Mouse (Mus musculus): Measurements from ENCODE around the gene Olfr463.
"Not testable (repeated sequence)": the region's sequence is repeated elsewhere in the genome, so short reads cannot be mapped to it uniquely, and the experiment has no call there.

Olfr463 gene

DNA sequence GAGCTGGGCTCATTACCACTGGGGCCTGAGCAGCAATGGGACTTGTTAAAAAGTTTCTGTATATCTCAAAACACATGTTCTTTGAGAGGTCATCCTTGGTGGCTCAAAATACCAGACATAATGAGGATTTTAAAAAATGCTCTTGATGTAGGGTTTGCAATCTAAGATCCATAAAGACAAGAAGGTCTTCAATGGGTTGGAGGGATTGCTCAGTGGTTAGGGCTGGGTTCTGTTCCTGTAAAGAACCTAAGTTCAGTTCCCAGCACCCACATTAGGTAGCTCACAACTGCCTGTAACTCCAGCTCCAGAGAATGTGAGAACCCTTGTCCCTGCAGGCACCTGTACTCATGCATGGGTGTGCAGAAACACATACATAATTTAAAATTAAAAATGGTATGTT, at the start of gene Olfr463:
Olfr463 (minus strand) TSS at position 101 of the 400 bp plus-strand sequence.
- DNase-seq, result no peak

DNA sequence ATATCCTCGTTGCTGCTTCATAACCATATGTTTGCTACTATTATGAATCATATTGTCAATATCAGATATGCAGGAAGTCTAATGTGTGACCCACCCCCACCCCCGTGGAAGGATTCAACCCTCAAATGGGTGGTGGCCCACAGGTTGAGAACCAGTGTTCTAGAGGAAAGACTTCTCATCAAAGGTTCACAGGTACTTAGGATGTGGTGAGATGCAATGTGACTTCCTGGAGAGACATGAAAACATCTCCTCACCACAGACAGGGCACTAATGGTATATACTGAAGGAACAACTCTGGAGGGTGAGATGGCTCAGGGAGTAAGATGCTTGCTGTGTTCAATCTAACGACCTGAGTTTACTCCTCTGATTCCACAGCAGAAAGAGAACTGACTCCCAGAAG, 38.3 kb upstream of the Olfr463 start:
- no peak for DNase-seq

- no peak for DNase-seq
Measured at GRCm38 (mm10) chr11:87933731-87934130, 36.5 kb upstream of the Olfr463 start.

DNA sequence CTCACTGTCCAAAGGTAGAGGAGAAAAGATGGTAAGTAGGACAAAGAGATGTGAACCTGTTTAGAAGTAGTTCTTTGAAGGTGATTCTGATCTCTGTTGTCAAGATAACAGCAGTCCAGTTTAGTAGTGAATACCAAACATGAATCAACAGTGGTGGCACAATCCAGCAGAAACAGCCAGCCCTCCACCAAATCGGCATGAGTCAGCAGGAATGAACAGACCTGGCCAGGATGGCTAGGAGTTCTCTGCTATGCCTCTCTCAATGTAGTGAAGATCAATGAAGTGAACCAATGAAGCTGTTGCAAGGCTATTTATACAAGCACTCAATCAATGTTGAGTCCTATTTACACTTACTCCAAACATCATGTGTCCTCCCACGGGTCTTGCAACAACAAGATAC, 33.2 kb upstream of the Olfr463 start:
- DNase-seq, result no peak

DNA sequence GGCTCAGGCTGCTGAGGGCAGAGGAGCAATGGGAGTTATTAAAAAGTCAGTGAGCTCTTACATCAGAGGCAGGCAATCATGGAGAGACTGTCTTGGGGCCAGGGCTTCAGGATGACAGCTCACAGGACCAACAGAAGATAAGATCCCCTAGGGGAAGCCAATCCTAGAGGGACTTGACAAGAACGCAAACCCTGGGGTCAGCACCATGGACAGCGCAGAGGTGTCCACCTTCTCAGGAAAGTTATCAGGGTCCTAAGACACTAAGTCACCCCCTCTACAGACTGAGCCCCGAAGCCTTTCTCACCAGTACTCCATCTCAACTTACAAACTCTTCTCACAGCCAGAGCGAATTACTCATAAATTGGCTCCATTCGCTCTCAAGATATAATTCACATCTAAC, 23.8 kb upstream of the Olfr463 start, which contains the start of gene Olfr464:
Olfr464 (minus strand) TSS at position 2 of the 400 bp plus-strand sequence.
- no peak for DNase-seq

GRCm38 (mm10) chr11:87920301-87920700, 23.1 kb upstream of the Olfr463 start:
- no peak for DNase-seq

DNA sequence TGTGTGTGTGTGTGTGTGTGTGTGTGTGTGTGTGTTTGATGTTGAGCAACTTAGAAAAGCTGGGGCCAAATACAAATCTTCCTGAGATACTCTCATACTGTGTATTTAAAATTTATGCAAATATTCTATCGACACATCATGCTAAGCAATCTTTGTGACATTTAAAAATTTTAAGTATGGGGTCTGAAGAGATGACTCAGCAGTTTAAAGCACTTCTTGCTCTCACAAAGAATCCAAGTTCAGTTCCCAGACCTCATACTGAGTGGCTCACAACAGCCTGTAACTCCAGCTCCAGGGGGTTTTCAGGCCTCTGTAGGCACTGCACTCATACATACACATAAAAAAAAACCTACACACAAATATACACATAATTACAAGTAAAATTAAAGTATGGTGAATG, 18.8 kb upstream of the Olfr463 start:
- DNase-seq, result no peak

GRCm38 (mm10) chr11:87904331-87904730, 7.1 kb upstream of the Olfr463 start:
- DNase-seq, result no peak

- no peak for DNase-seq
Measured at GRCm38 (mm10) chr11:87892168-87892567, 5.0 kb downstream of the Olfr463 start, which contains the start of gene Olfr462. TSS of gene Olfr462 (minus strand) at chr11:87892268.

- no peak for DNase-seq
Measured at GRCm38 (mm10) chr11:87884856-87885255, 12.3 kb downstream of the Olfr463 start.

- DNase-seq, result no peak
Measured at GRCm38 (mm10) chr11:87883493-87883892, 13.7 kb downstream of the Olfr463 start.

DNA sequence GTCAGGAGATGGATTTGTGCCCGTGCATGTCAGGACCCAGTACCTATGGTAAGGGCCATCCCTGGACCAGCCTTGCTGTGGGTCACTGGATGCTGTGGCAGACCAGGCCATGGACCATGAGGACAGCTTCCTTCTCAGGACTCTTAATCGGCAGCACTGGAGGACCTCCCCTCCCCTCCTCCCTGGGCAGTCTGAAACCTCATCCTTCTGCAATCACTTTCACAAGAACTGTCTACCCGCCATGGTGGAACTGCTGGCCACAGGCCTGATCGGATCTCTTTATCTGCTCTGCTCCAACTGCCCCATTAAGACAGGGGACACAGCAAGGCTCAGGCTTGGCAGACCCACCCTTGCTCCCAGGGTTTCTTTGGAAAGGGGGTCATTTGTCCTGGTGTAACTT, 15.5 kb downstream of the Olfr463 start:
- DNase-seq, result no peak

DNA sequence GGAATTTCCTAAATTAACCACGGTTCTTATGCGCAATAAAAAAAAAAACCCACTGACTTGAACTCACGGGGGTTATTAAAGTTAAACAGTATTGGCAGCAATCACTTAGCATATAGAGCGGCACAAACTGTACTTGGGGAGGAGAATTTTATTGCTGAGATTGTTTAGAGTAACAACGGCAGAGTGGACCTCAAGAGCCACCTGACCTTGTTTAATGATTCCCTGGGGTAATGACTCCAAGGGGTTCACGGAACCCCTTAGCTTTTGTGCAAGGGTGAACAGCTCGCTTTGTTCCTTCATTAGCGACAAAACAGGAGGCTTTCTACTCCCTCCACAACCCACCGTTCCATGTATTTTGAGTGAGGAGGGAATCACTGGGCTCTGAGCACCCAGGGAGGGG, 17.4 kb downstream of the Olfr463 start:
- no peak for DNase-seq

DNA sequence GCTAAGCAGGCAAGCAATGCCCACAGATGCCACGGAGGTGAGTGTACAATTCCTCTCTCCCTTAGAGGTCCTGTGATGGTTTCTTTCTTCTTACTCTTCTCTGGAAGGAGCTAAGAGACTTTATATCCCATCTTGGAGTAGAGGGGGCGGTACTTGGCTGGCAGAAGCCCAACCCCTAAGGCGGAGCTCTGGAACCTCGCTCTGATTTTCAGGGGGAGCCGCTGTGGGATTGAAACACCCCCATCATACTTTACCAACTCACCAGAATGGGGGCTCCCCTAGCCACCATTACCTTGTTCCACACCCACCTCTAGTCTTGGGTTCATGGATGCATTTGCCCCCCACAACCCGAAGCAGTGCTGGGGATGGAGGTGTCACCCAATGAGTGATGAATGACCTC, 21.8 kb downstream of the Olfr463 start, which contains the start of gene Epx:
Epx (minus strand) TSS at position 101 of the 400 bp plus-strand sequence.
- no peak for DNase-seq

DNA sequence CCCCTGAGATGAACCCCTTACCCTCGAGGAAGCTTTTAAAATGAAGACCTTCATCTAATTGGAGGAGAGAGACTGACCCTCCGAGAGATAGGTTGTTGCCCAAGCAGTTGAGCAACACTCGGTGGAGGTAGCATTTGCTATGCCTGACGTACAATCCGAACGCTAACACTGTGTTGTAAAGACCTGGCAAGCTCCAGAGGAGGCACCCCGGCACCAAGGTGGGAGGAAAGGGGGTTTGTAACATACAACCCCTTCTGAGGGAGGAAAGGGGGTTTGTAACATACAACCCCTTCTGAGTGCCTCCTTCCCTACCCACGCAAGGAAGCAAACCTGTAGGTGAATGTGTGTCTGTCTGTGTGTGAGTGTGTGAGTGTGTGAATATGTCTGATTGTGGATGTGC, 25.4 kb downstream of the Olfr463 start:
- no peak for DNase-seq

DNA sequence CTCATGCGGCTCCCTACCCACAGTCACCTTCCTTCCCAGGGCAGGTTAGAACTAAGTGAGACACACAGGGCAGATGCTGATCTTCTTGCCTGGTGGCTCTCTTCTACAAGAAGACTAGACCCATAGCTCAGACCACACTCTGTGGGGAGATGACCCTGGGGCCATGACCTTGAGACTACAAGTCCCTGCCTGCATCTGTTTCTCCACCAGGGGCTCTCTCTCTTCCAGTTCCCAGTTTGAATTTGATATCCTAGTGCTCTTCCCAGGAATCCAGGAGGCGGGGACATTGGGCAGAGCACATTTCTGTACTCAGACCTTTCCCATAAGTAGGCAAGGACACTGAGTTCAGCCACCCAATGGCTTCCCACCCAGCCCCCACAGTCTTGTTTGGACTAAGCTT, 27.1 kb downstream of the Olfr463 start:
- no peak for DNase-seq

DNA sequence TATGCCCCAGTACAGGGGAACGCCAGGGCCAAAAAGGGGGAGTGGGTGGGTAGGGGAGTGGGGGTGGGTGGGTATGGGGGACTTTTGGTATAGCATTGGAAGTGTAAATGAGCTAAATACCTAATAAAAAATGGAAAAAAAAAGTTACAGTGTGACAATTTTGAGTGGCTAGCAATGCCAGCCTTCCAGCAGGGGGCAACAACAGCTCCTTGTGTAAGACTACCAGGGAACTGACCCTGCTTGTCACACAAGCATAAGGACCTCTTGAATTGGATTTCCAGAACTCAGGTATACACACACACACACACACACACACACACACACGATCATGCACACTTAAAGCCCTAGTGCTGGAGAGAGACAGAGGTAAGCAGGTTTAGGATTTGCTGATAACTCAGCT, 30.3 kb downstream of the Olfr463 start:
- DNase-seq, result not testable (repeated sequence)

DNA sequence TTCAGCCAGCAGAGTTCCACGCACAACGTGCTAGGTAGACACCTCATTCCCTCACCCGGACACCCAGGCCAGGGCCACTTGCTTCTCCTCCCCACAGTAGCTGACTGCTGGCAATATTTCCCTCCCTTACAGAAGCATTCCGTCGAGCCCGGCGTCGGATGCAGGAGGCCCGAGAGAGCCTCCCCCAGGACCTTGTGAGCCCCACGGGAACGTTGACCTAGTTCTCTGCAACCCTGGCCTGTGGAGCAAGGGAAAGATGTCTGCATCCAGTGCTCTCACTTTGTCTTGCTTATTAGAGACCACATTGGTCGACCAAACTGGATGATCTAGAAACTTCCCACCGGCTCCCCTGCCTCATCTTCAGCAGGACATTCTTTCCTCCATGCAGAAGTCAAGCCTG, 34.4 kb downstream of the Olfr463 start:
- DNase-seq, result no peak

DNA sequence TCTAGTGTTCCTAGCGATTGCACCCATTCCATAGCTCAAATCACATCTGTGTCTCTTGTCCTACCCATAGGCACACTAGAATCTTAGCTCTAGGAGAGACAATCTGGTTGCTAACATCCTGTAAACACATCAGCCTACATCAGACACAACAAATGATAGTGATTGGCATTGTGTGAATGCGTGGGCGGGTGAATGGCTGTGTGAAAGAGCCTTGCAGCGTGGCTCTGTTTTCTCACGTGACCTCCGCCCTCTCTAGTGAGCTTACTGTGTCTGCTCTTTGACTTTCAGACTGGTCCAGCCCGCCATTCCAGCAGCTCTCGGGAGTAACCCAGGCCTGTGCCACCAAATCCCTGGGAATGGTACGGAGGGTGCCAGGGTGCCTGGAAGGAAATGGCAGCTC, 36.8 kb downstream of the Olfr463 start:
- DNase-seq, result no peak

- DNase-seq, result no peak
Measured at GRCm38 (mm10) chr11:87859273-87859672, 37.9 kb downstream of the Olfr463 start.

GRCm38 (mm10) chr11:87854550-87854949, 42.6 kb downstream of the Olfr463 start:
- DNase-seq, result no peak

DNA sequence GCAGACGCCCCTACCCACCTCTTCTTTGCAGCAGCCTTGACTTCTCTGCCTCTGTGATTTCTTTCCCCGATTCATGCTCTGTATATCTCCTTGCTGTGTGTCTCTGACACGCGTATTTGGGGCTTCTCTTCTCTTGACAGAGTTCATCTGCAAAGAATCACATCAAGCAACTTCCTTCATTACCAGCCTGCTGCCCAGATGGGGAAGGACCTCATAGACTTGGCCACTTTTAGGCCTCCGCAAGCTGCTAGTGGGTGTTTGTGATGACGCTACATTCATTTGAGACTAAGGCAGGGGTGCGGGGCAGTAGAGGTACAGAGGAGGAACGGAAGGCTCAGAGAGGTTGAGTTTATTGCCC, 43.6 kb downstream of the Olfr463 start:
- peak; percentile 12 for DNase-seq

DNA sequence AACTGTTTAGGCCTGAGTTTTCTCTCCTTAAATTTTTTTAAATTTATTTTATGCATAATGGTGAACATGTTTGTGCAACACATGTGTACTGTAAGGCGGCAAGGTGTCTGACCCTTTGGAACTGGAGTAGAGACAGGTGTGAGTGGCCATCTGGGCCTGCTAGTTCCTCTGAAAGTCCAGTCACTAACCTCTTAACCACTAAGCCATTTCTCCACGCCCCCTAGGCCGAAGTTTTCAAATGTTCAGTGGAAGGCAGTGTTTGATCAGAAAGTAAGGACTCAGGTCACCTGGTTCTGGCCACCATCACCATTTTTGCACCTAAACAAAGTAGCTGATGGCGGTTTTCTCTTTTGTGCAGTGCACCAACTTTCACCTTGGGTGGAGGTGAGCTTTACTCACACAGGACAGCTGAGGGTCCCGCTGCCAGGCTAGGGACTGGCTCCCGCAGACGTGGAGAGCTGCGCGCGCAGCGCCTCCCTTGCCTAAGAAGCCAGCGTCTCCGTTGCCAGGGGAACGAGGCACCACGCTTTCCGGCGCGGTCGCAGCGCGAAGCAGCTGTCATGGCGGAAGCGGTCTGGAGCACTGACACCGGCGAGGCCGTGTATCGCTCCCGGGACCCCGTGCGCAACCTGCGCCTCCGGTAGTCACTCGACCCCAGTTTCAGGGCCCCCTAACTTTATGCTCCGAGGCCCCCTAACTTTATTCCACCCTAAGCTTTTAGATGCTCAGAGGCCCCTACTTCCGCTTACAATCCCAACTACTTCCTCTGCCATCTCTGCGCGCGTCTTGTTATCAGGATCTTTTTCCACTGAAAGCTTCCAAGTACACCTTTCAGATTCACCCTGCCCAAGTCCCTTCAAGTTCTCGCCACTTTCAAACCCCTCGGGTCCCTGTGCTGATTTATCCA, 44.2 kb downstream of the Olfr463 start, which contains the start of gene Mks1:
Mks1 (plus strand) TSS at position 526 of the 907 bp plus-strand sequence.
- DNase-seq, result peak; percentile 82

- DNase-seq, result no peak
Measured at GRCm38 (mm10) chr11:87847884-87848283, 49.3 kb downstream of the Olfr463 start.

All from cerebellum, adult 8-10 months (tissue).